Mouse (Mus musculus): ENCODE data around the gene Arhgap31. TPM values are rescaled to one million over a fixed set of nuclear protein-coding genes. Genes with fewer than 3 reads are reported as not detected.
"Not testable (repeated sequence)": the region's sequence is repeated elsewhere in the genome, so short reads cannot be mapped to it uniquely, and the experiment has no call there.

The Arhgap31 gene
- polyA plus RNA-seq, 1 experiment, result 12.1 TPM

DNA sequence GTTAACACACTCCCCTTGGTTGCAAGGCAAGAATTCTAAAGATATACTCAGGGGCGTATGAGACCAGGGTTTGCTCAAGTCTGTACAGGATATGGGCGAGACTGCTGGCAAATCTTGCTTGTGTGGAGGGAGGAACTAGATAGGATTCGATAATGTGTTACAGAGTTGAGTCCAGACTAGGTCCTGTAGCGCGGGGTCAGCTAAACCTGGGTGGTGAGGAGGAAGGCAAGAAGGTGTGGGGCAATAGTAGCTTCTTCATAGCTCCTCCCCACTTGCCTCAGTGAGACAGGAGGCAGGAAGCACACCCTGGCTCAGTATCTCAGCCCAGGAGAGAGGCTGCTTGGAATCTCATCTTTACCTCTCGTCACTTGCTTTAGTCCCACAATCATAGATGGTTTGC is 16.1 kb upstream of the Arhgap31 start:
- DNase-seq (ENCODE audit: extremely low spot score in 1 of 2, low spot score in 1 of 2), result no peak

DNA sequence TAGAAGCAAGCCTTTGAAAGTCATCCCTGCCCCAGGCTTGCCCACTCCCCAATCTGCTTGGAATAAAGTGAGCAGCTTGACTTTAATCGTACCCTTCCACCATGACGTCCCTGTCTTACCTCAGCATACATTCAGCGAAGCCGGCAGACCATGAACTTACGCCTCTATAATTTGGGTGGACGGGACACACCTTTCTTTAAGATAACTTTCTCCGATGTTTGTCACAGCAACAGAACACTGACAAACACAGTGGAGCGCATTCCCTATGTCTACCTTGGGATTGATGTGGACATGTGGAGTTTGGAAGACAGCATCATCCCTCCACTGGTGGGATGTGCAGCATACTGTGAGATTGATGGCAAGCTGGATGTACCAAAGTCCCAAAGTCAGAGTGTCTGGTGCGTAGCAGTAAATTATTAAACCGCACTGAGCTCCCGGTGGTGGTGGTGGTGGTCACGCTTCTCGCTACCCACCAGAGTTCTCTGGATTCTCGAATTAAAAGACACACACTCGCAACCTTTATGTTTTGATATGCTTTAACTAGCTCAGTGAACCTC is 15.6 kb upstream of the Arhgap31 start:
- no peak for DNase-seq (ENCODE audit: extremely low spot score in 1 of 2, low spot score in 1 of 2)

DNA sequence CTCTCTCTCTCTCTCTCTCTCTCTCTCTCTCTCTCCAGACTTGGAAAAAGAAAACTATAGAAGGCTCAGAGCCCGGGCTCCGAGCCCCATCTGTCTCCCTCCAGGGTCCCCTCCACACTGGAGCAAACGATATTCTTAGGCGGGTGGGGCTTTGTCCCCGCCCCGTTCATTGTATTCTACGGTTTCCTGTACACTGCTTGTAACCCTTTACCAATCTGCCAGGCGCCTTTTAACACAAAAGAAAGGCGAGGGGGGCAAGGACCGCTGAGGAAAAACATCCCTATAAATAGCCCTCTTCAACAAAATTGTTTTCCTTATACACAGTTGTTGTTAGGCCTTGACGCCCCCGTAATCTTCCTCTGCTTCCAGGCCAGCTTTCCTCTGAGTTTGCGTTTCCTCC is 11.9 kb upstream of the Arhgap31 start:
- no peak for DNase-seq (ENCODE audit: extremely low spot score in 1 of 2, low spot score in 1 of 2)

DNA sequence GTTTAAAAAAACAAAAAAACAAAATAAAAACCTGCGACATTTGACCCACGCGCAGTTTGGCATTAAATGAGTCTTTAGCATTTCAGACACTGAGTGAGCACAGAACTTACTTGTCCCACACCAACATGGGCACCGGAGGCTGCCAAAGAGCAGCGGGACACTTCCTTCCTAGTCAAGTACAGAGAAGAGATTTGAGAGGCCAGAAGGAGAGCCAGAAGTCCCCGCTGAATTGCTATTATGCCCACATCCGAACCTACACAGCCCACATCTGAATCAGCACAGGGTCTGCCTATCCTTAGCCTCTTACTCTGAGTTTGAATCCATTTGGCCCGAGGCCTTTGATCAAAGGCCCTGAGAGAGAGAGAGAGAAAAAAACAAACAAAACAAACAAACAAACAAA is 11.2 kb upstream of the Arhgap31 start:
- DNase-seq (ENCODE audit: extremely low spot score in 1 of 2, low spot score in 1 of 2), result no peak

DNA sequence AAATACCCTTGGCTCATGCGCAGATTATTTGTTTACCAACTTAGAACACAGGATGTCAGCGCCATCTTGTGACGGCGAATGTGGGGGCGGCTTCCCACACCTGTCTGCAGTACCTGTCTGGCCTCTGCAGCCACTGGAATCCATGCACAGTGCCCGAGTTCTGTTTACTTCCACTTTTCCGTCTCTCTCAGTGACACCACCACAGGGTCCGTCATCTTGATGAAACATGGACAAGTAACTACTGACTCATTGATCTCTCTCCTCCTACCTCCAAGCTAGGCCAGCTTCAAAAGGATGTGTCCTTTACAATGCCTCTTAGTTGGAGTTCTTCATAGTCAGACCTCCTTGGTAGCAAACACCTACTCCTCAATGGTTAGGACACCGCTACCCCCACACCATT is 8.3 kb upstream of the Arhgap31 start:
- DNase-seq (ENCODE audit: extremely low spot score in 1 of 2, low spot score in 1 of 2), result no peak

DNA sequence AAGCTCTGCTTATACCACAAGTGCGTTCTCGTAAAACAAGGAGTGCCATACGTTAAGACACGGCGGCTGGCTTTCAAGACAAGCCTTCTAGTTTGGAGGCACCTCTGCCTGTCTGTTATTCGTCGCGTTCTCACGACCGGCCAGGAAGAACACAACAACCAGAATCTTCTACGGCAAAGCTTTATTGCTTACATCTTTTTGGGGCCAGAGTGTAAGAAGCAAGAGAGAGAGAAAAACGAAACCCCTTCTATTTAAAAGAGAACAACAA is 1.1 kb upstream of the Arhgap31 start:
- not testable (repeated sequence) for DNase-seq (ENCODE audit: extremely low spot score in 1 of 2, low spot score in 1 of 2)

DNA sequence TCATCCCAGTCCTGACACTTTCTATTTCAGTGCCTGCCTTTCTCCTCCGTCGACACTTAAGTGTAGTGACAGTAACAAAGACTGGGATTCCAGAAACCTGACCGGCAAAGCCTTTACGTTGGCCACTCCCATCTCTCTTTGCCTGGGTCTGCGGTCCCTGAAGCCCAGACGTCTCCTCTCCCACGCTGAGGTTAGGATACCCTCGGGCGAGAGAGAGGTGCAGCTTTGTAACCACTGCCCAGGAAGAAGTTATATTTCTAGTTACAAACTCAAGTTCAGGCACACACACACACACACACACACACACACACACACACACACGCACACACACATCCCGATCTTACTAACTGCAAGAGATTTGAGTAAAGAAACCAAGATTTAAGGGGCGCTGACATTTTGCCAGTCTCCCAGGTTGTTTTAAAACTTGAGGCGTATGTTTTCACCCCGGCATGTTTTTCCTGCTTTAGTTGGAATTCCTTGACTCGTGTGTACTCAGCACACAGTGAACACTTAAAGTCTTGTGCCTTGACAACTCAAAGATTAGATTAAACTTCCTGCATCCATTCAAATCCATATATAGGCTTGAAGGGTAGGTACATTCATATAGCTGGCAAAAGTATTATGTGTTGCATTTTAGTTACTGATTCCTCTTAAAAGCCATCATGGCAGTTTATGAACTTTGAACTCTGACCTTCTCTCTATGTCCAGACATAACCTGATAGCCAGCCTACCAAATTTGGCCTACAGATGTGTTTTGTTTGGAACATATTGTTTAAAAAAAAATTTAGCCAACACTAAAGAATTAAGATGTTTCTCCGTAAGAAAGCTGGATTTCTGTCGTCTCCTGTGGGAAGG is 557 bp upstream of the Arhgap31 start:
- no peak for DNase-seq (ENCODE audit: extremely low spot score in 1 of 2, low spot score in 1 of 2)

DNA sequence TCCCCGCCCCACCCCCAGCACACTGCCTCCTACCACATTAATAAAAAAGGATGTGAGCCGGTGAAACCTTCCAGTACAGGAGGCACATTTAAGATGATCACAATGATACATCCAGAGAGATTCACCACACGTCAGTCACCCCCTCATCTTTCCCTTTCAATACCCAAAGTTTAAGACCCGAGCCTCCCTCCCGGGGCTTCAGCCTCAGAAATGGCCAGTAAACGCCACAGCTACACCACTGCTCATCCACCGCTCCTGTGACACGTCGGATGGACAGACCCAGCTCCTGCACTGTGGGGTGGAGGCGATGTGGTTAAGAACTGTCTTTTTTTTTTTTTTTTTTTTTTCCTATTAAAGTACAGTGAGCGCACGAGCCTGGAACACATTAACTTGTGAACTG is 969 bp downstream of the Arhgap31 start:
- DNase-seq (ENCODE audit: extremely low spot score in 1 of 2, low spot score in 1 of 2), result no peak

DNA sequence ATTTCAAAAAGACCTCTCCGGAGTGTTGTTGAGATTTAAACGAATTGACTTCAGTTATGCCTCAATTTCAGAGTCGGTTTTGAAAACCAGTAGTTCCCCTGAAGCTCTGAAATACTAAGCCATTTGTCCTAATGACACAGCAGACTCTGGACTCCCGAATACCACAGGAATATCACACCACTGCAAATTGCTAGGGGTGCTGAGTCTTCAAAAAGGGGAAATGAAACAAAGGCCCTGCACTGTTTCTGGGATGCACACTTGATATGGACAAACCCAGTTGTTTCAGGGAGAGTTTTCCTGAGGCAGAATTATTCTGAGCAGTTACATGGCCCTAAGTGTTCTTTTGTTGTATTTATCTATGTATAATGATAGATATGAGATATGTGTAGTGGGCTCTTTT is 1.8 kb downstream of the Arhgap31 start:
- DNase-seq (ENCODE audit: extremely low spot score in 1 of 2, low spot score in 1 of 2), result no peak

DNA sequence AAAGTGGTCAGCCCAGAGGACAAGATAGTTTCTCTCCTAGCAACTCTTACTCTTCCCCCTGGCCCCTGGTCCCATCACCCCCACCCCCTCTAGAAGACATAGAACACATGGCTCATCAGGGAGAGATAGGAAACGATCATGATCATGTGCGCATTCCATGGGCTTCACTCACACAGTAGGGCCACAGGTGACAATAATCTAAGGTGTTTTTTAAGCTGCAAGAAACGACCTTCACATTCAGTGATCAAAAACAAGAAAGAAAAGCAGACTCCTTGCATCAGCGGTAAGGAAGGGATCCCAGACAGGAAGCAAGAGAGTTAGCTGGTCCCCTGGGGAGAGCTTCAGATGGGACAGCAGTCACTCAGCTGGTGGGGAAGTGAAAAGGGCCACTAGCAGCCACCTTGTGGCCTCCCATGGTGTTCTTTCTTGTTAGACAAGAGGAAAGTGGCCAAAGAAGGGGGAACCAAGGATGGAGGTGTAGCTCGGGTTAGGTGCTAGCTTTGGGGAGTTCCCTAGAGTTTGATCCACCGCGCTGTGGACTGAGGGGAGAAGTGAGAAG is 4.0 kb downstream of the Arhgap31 start:
- DNase-seq (ENCODE audit: extremely low spot score in 1 of 2, low spot score in 1 of 2), result no peak

DNA sequence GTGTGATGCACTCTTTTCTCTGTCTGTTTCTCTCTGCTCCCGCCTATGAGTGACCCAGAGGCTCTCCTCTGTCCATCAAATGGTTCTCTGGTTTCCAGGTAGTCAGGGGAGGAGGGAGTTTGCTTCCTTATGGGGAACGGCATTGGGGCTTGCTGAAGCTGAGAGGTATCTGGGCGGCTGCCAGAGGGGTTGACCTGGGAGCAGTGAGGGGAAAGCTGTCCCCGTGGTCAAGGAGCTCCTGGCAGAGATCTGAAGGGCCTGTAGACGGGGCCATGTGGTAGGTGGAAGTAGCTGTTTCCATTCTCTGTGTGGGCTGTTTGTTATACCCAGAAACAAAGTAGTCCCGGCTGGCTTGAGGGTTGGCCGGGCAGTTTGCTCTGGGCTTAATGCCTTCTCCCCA is 6.3 kb downstream of the Arhgap31 start:
- no peak for DNase-seq (ENCODE audit: extremely low spot score in 1 of 2, low spot score in 1 of 2)

DNA sequence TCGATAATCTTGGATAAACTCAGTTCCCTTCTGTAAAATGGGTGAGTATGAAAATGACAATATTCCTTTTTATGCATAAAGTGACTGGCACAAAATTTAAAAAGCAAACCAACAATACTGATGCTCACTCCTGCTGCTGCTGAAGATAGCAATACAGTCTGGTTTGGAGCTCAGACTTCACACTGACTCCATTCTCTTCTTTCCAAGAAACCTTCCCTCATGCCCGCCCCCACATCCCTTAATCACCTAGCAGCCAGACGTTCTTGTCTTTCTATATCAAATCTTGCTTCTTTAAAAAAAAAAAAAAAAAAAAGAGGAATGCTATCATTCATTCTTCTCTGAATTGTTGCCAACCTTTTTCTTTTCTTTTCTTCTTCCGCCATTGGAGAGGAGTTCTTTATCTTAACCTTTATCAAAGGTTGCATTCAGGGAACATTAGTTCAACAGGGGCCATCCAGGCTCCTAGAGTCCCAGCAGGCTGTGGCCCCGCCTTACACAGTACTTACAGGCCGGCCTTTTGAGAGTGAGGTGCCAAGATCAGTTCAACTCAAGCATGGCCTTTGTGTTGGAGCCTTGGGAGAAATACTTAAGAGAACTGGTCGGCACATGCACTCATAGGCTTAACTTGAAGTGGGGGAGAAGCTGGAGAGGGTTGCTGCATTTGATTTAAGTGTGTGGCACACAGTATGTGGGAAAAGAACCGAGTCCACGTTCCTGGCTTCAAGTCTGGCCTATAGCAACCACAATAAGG is 7.4 kb downstream of the Arhgap31 start:
- DNase-seq (ENCODE audit: extremely low spot score in 1 of 2, low spot score in 1 of 2), result peak in 1 of 2 experiments; percentile 50

DNA sequence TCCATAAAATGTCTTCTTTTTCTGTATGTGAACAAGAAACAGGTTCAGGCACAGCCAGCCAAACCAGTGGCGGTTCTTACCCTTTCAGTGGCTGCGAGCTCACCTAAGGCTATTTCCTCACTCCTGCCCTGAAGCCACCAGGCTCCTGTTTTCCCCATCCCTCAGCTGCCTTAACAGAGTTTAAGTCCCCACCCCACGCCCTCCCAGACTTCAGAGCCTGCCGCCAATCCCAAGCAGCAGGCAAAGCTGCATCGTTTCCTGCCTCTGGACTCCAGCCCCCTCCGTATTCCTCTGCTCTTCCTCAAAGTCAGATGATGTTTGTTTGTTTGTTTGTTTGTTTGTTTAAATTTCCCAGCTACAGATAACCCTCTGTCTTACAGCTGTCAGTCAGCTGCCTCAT is 9.6 kb downstream of the Arhgap31 start:
- DNase-seq (ENCODE audit: extremely low spot score in 1 of 2, low spot score in 1 of 2), result no peak

DNA sequence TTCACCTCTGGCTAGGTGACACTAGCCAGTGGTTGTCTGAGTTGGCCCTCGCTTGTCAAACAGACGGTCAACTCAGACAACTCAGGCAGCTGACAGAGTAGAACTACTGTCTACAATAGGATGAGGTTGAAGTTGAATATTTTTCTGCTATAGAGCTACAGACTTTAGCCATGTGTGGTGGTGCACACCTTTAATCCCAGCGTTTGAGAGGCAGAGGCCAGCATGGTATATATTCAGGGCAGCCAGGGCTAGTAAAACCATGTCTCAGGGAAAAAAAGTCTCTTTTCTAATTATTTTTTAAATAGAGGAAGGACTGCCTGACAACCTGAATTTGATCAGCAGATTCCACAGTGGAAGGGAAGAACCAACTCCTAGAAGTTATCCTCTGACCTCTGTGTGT is 10.8 kb downstream of the Arhgap31 start:
- DNase-seq (ENCODE audit: extremely low spot score in 1 of 2, low spot score in 1 of 2), result no peak

DNA sequence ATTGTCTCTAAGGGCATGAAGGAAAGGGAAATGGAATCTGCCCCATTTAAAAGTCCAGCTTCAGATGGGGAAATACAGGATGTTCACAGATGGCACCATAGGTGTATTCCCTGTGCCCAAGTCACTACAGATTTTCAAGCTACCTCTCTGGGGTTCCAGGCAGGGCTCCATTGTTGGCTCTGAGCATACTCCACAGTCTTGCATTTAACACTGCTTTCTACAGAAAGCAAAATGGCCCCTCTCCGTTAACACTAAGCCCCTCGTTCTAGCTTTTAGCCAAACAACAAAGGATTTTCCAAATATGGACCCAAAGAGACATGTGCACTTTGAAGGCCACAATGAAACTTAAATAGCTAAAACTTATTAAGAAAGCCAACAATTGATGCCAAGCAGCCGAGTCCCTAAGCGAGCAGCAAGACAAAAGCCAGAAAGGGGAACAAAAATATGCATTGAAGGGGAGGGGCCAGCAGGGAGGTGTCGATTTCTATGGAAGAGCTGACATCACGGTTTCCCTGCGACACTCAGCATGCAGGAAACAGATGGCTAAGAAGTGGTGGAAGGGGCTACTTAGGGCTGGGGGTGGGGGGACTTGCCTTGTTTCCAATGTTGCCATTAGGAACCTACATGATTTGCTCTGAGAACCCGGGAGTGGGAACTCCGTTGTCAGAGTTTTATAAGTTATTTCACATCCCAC is 11.4 kb downstream of the Arhgap31 start:
- DNase-seq (ENCODE audit: extremely low spot score in 1 of 2, low spot score in 1 of 2), result no peak

DNA sequence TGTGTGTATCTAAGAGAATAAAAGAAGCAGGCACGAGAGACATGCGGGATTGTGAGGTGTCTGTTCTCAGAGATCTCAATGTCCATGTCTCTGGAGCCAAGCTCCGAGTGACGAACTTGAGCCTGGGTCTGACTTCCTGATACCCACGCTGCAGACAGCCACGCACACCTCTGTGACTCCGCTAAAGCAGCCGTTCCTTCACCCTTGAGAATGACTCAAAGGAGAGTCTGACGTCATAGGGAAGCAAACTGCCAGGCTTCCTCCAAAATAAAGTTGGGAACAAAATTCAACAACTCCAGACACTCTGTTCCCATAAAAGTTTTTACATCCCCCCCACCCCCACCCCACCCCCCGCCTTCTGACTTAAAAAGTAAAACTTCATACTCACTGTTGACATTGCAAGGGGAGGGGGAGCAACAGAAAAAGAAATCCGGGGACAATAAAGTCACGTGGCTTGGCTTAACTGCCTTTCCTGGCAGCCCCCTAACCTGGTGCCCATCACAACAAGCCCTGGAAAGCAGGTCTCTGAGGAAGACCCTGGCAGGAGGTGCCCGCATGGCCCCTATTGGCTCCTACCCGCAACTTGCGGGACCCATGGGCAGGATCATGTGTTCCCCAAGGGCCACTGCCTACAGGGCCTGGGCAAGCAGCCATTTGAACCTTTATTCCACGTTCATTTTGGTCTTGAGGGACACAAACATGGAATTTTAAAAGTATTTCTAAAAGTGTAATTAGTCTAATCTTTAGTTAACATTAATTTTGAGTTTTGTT is 12.5 kb downstream of the Arhgap31 start:
- no peak for DNase-seq (ENCODE audit: extremely low spot score in 1 of 2, low spot score in 1 of 2)

DNA sequence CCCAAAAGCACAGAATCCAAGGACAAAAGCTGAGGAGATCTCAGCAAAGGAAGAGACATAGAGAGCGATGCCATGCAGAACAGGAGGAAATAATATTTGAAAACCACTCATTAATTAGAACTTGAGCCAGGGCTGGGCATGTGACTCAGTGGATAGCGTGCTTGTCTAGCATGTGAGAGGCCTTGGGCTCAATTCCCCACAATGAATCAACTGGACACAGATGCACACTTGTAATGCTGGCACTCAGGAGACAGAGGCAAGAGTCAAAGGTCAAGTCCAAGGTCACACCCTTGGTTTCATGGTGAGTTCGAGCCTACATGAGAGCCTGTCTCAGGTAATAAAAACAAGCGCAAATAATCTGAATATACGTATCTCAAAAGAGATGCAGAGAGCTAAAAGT is 15.5 kb downstream of the Arhgap31 start:
- no peak for DNase-seq (ENCODE audit: extremely low spot score in 1 of 2, low spot score in 1 of 2)

DNA sequence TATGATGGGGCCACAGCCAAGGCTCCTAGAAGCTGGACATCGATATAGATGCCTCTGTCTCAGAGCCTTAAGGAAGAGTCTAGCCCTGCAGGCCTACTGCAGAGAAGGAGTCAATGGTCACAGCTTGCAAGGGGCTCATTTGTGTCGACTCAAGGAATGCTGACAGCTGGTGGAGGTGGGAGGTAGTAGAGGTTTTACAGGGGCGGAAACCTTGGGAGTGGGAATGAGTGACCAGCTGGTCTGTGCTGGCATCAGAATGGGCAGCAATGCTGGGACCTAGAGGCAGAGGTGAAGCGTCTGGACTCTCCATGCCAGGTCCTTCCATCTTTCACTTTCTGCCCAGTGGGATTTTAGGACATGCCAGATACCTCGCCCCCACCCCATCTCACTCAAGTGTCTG is 17.5 kb downstream of the Arhgap31 start:
- no peak for DNase-seq (ENCODE audit: extremely low spot score in 1 of 2, low spot score in 1 of 2)

DNA sequence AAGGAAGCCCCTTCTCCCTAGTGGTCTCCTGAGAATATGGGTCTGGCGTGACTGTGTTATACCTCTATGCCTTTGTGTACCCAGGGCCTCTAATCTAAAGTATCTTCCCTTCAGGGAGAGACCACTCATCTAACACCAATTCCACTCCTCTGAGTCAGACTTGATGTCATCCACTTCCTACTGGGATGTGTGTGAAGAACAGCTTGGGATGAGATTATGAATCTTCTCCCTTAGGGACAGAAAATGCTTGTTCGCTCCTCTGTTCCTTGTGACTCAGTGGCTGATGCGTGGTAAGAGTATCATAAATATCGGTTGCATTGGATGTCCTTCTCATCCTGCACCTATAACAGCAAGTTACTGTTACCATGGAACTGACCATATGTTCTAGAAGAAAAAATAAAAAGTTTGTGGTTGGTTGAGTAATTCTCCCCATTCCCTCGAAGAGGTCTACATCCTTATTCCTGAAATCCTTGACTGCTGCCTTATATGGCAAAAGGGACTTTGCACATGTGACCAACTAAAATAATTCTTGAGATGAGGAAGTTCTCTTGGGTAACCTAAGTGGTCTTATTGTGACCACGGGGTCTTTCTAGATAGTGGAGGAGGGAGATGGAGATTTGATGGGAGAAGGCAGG is 18.1 kb downstream of the Arhgap31 start:
- peak in 1 of 2 experiments; percentile 30 for DNase-seq (ENCODE audit: extremely low spot score in 1 of 2, low spot score in 1 of 2)

DNA sequence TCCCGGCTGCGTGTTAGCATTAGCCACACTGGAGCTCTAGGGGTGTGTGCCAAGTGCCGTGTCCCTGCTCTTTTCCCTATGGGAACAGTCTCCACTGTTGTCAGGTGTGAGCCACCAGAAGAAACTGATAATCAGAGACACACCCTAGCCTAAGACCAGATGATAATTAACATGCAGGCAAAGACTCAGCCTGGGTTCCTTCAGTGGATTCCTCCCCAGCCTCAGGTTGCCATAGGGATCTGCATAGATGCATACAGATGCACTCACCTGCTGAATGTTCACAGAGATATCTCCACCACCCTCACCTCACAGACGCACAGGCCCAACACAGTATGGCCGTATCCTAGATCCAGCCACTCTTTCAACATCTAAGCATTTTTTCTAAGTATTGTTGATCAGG is 22.6 kb downstream of the Arhgap31 start:
- DNase-seq (ENCODE audit: extremely low spot score in 1 of 2, low spot score in 1 of 2), result no peak

All from frontal cortex, adult 2 months (tissue).